Mouse (Mus musculus) midbrain, embryonic 14.5 days (tissue): ENCODE results near the gene 4930579F01Rik. TPM values are rescaled to one million over a fixed set of nuclear protein-coding genes. Genes with fewer than 3 reads are reported as not detected.

ENCODE experiments used
- ATAC-seq: fragments of 200-750 bp; cut with Nextera tagmentation; 2 replicates; pipeline ENCODE4 v1.8.0; 2017; ENCODE audit warnings: moderate number of reproducible peaks, moderate library complexity; ENCODE audit not compliant: low FRiP score, low TSS enrichment
- DNase-seq: peaks from one replicate; pipeline ENCODE4 v3.0.0-alpha.2; 2015
- H3K27ac ChIP-seq: fragments of 300-500 bp; sonication (generic); replicated peaks from 2 replicates; pipeline ENCODE4 v1.5.1; 2014; ENCODE audit warnings: mild to moderate bottlenecking, low read depth, low read length, moderate library complexity
- H3K27me3 ChIP-seq: fragments of 300-500 bp; sonication (generic); 2 replicates; pipeline ENCODE4 v1.6.1; 2014; ENCODE audit warnings: low read length, control low read depth, mixed read lengths; ENCODE audit not compliant: control insufficient read depth, insufficient read depth
- H3K36me3 ChIP-seq: fragments of 300-500 bp; sonication (generic); 2 replicates; pipeline ENCODE4 v1.6.1; 2014; ENCODE audit warnings: low read length, control low read depth; ENCODE audit not compliant: control insufficient read depth, insufficient read depth
- H3K4me1 ChIP-seq: fragments of 300-500 bp; sonication (generic); 2 replicates; pipeline ENCODE4 v1.6.1; 2014; ENCODE audit warnings: mild to moderate bottlenecking, antibody characterized with exemption, low read length, control low read depth; ENCODE audit not compliant: control insufficient read depth, insufficient read depth
- H3K4me2 ChIP-seq: fragments of 300-500 bp; sonication (generic); 2 replicates; pipeline ENCODE4 v1.6.1; 2014; ENCODE audit warnings: mild to moderate bottlenecking, low read length, moderate library complexity
- H3K4me3 ChIP-seq: fragments of 300-500 bp; sonication (generic); replicated peaks from 2 replicates; pipeline ENCODE4 v1.5.1; 2014; ENCODE audit warnings: low read depth, low read length
- H3K9ac ChIP-seq: fragments of 300-500 bp; sonication (generic); replicated peaks from 2 replicates; pipeline ENCODE4 v1.6.1; 2014; ENCODE audit warnings: mild to moderate bottlenecking, low read length, moderate library complexity
- H3K9me3 ChIP-seq: fragments of 300-500 bp; sonication (generic); 2 replicates; pipeline ENCODE4 v1.6.1; 2016; ENCODE audit warnings: low read length, control low read depth, mixed read lengths; ENCODE audit not compliant: control insufficient read depth
- WGBS: fragments of 180-500 bp; shearing (Covaris S2); extraction: QIAGEN DNeasy Blood & Tissue Kit; methylation state at CpG from one replicate; pipeline ENCODE4 v1.1.7; 2014; 5-methylcytosine and 5-hydroxymethylcytosine counted together
- polyA plus RNA-seq: library from polyadenylated mRNA; unstranded; fragments of >200 nt; fragmentation: Nextera tagmentation; extraction: Ambion mirVana; gene quantifications from 2 replicates; pipeline ENCODE4 v1.2.1, GENCODE M21; 2014

Gene 4930579F01Rik
- polyA plus RNA-seq, 1 experiment from 2014 or later: not detected

GRCm38 (mm10) chr3:138134528-138134927, 59.1 kb downstream of the 4930579F01Rik start:
- Histone ChIP-seq H3K36me3 (no peaks in the 10 kb centered on the region), H3K9ac (no peak overlapping the region), H3K4me2 (no peak overlapping the region), H3K9me3 (no peaks in the 10 kb centered on the region), H3K4me3 (no peak overlapping the region), H3K4me1 (no peaks in the 10 kb centered on the region), H3K27ac (no peak overlapping the region), H3K27me3 (no peaks in the 10 kb centered on the region)
- WGBS: 98% methylated on average over 1 of the region's 1 CpGs
- ATAC-seq: no peak
- no peak for DNase-seq

GRCm38 (mm10) chr3:138133916-138134315, 59.7 kb downstream of the 4930579F01Rik start:
- WGBS: 88% methylated on average over 11 of the region's 11 CpGs
- H3K4me2 ChIP-seq: no peak overlapping the region
- DNase-seq: no peak
- H3K9ac ChIP-seq: no peak overlapping the region
- no peaks in the 10 kb centered on the region for H3K9me3 ChIP-seq
- no peaks in the 10 kb centered on the region for H3K36me3 ChIP-seq
- no peaks in the 10 kb centered on the region for H3K4me1 ChIP-seq
- no peak overlapping the region for H3K4me3 ChIP-seq
- no peaks in the 10 kb centered on the region for H3K27me3 ChIP-seq
- no peak overlapping the region for H3K27ac ChIP-seq
- no peak for ATAC-seq

- Histone ChIP-seq H3K9ac (no peak overlapping the region), H3K4me2 (no peak overlapping the region), H3K27me3 (no peaks in the 10 kb centered on the region), H3K36me3 (no peaks in the 10 kb centered on the region), H3K9me3 (no peaks in the 10 kb centered on the region), H3K27ac (no peak overlapping the region), H3K4me1 (no peaks in the 10 kb centered on the region), H3K4me3 (no peak overlapping the region)
- DNase-seq (no peak), ATAC-seq (no peak)
- WGBS: 92% methylated on average over 8 of the region's 8 CpGs
Measured at GRCm38 (mm10) chr3:138133463-138133862, 60.2 kb downstream of the 4930579F01Rik start.

- WGBS: 57% methylated on average over 9 of the region's 9 CpGs
- Histone ChIP-seq H3K27me3 (no peaks in the 10 kb centered on the region), H3K4me3 (no peak overlapping the region), H3K9ac (no peak overlapping the region), H3K4me2 (no peak overlapping the region), H3K9me3 (no peaks in the 10 kb centered on the region), H3K27ac (no peak overlapping the region), H3K36me3 (no peaks in the 10 kb centered on the region), H3K4me1 (no peaks in the 10 kb centered on the region)
- DNase-seq (no peak), ATAC-seq (no peak)
Measured at GRCm38 (mm10) chr3:138131168-138131567, 62.5 kb downstream of the 4930579F01Rik start.

GRCm38 (mm10) chr3:138130692-138131091, 62.9 kb downstream of the 4930579F01Rik start:
- no peak for ATAC-seq
- H3K9me3 ChIP-seq: no peaks in the 10 kb centered on the region
- H3K4me1 ChIP-seq: no peaks in the 10 kb centered on the region
- no peak overlapping the region for H3K9ac ChIP-seq
- peak; percentile 4 for DNase-seq
- H3K4me2 ChIP-seq: no peak overlapping the region
- no peak overlapping the region for H3K4me3 ChIP-seq
- H3K36me3 ChIP-seq: no peaks in the 10 kb centered on the region
- H3K27me3 ChIP-seq: no peaks in the 10 kb centered on the region
- H3K27ac ChIP-seq: no peak overlapping the region
- WGBS: 24% methylated on average over 1 of the region's 1 CpGs

GRCm38 (mm10) chr3:138129110-138129509, 64.5 kb downstream of the 4930579F01Rik start:
- DNase-seq (no peak), ATAC-seq (no peak)
- H3K4me3 ChIP-seq: no peak overlapping the region
- no peak overlapping the region for H3K9ac ChIP-seq
- WGBS: 96% methylated on average over 6 of the region's 6 CpGs
- H3K27ac ChIP-seq: no peak overlapping the region
- H3K36me3 ChIP-seq: no peaks in the 10 kb centered on the region
- H3K4me2 ChIP-seq: no peak overlapping the region
- no peaks in the 10 kb centered on the region for H3K9me3 ChIP-seq
- no peaks in the 10 kb centered on the region for H3K27me3 ChIP-seq
- no peaks in the 10 kb centered on the region for H3K4me1 ChIP-seq

GRCm38 (mm10) chr3:138123842-138124241, 69.8 kb downstream of the 4930579F01Rik start:
- WGBS: 91% methylated on average over 10 of the region's 10 CpGs

GRCm38 (mm10) chr3:138121461-138121860, 72.2 kb downstream of the 4930579F01Rik start:
- H3K27me3 ChIP-seq: no peaks in the 10 kb centered on the region
- WGBS: 90% methylated on average over 2 of the region's 2 CpGs

More at GRCm38 (mm10) chr3:138123842-138124241, 69.8 kb downstream of the 4930579F01Rik start:
- H3K9ac ChIP-seq: no peak overlapping the region
- no peak overlapping the region for H3K27ac ChIP-seq
- H3K36me3 ChIP-seq: no peaks in the 10 kb centered on the region
- H3K27me3 ChIP-seq: no peaks in the 10 kb centered on the region
- DNase-seq (no peak), ATAC-seq (no peak)
- H3K4me1 ChIP-seq: no peaks in the 10 kb centered on the region
- H3K4me3 ChIP-seq: no peak overlapping the region
- no peak overlapping the region for H3K4me2 ChIP-seq
- no peaks in the 10 kb centered on the region for H3K9me3 ChIP-seq

GRCm38 (mm10) chr3:138119444-138120105, 74.0 kb downstream of the 4930579F01Rik start:
- Histone ChIP-seq H3K4me2 (no peak overlapping the region), H3K27me3 (no peaks in the 10 kb centered on the region), H3K9me3 (no peaks in the 10 kb centered on the region), H3K36me3 (no peaks in the 10 kb centered on the region), H3K4me1 (no peaks in the 10 kb centered on the region), H3K9ac (no peak overlapping the region), H3K27ac (no peak overlapping the region), H3K4me3 (no peak overlapping the region)
- ATAC-seq: no peak
- WGBS: 93% methylated on average over 16 of the region's 16 CpGs
- DNase-seq: no peak

More at GRCm38 (mm10) chr3:138121461-138121860, 72.2 kb downstream of the 4930579F01Rik start:
- no peaks in the 10 kb centered on the region for H3K9me3 ChIP-seq
- ATAC-seq (no peak), DNase-seq (no peak)
- H3K4me1 ChIP-seq: no peaks in the 10 kb centered on the region
- H3K27ac ChIP-seq: no peak overlapping the region
- no peaks in the 10 kb centered on the region for H3K36me3 ChIP-seq
- no peak overlapping the region for H3K9ac ChIP-seq
- H3K4me3 ChIP-seq: no peak overlapping the region
- H3K4me2 ChIP-seq: no peak overlapping the region
